Mouse (Mus musculus): Measurements from ENCODE around the gene Tap1. TPM values are rescaled to one million over a fixed set of nuclear protein-coding genes. Genes with fewer than 3 reads are reported as not detected.

The Tap1 gene
- polyA plus RNA-seq, 1 experiment from 2014 or later = 1.1 TPM

DNA sequence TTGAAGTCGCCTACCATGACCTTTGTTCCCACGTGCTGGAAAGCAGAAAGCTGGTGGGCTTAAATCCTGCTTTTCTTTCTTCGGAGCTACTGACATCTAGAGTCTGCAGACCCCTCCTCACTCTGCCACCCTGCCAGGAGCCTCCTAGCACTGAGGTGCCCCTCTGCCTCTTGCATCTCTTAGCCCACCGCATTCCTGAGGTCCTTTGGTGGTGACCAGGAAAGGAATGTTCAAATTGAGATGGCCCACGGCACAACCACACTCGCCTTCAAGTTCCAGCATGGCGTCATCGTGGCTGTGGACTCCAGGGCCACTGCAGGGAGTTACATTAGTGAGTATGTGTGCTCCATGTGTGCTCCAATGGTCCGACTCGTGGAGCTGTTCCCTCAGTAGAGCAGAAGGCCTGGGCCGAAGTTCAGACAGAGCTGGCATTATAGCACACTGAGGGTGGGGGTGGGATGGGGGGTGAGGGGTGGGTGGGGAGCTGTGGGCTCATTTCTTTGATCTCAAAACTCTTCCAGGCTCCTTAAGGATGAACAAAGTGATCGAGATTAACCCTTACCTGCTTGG is 11.8 kb downstream of the Tap1 start:
- Histone ChIP-seq H3K4me1 (replicated peaks) (peaks cover 21% of the 10 kb centered on the region), H3K4me2 (no peak overlapping the region), H3K36me3 (no peaks in the 10 kb centered on the region), H3K27ac (no peak overlapping the region), H3K4me3 (no peak overlapping the region), H3K27me3 (peaks cover 92% of the 10 kb centered on the region), H3K9ac (no peak overlapping the region), H3K9me3 (no peaks in the 10 kb centered on the region)
- WGBS = 73% methylated on average over 12 of the region's 12 CpGs
- no peak for ATAC-seq (ENCODE audit: low FRiP score)

DNA sequence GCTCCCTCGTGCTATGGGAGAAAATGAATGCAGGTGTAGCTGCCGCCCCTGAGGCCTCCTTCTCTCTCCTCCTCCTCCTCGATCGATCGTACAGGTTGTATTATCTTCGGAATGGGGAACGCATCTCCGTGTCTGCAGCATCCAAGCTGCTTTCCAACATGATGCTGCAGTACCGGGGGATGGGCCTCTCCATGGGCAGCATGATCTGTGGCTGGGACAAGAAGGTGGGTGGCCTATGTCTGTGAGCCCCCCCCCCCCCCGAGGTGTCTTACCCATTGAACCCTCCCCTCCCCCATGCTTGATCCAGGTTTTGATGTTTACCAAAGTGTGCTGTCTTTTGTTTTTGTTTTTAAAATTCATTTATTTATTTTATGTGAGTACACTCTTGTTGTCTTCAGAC is 12.7 kb downstream of the Tap1 start:
- Histone ChIP-seq H3K27me3 (peaks cover 89% of the 10 kb centered on the region), H3K27ac (no peak overlapping the region), H3K4me3 (no peak overlapping the region), H3K4me2 (no peak overlapping the region), H3K9ac (no peak overlapping the region), H3K4me1 (replicated peaks) (peaks cover 28% of the 10 kb centered on the region), H3K9me3 (no peaks in the 10 kb centered on the region), H3K36me3 (no peaks in the 10 kb centered on the region)
- 86% methylated on average over 10 of the region's 10 CpGs for WGBS
- no peak for ATAC-seq (ENCODE audit: low FRiP score)

GRCm38 (mm10) chr17:34200772-34201505 is 13.6 kb downstream of the Tap1 start:
- Histone ChIP-seq H3K27ac (no peak overlapping the region), H3K27me3 (peaks cover 89% of the 10 kb centered on the region), H3K4me2 (no peak overlapping the region), H3K4me1 (replicated peaks) (peaks cover 29% of the 10 kb centered on the region), H3K4me3 (no peak overlapping the region), H3K9ac (no peak overlapping the region), H3K9me3 (no peaks in the 10 kb centered on the region), H3K36me3 (no peaks in the 10 kb centered on the region)
- no peak for ATAC-seq (ENCODE audit: low FRiP score)
- WGBS = 85% methylated on average over 16 of the region's 16 CpGs

DNA sequence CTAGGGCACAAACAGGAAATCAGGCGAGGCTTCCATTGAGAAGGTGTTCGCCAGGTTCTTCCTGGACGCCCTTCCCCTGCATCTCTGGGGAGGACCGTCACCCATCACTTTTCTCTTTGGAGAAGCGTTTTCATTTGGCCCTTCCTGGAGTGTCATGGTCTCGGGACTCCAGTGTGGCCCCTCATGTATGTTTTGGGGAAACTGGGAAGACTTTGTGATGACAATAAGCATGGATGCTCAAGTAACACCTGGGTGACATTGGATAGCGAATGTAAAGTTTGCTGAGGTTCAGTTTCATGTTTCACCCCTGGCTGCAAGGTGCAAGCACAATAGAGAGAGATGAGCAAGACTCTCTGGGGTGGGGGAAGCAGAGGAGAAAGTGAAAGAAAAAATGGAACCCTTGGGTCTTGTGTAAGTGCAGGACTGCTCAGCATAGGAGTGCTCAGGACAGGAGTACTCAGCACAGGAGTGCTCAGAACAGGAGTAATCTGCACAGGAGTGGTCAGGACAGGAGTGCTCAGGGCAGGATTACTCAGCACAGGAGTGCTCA is 14.2 kb downstream of the Tap1 start:
- no peak for ATAC-seq (ENCODE audit: low FRiP score)
- WGBS = 72% methylated on average over 7 of the region's 7 CpGs
- no peak overlapping the region for H3K4me3 ChIP-seq
- no peak overlapping the region for H3K27ac ChIP-seq
- H3K4me2 ChIP-seq = no peak overlapping the region
- no peaks in the 10 kb centered on the region for H3K36me3 ChIP-seq
- no peak overlapping the region for H3K9ac ChIP-seq
- peaks cover 89% of the 10 kb centered on the region for H3K27me3 ChIP-seq
- peaks cover 27% of the 10 kb centered on the region for H3K4me1 ChIP-seq (replicated peaks)
- no peaks in the 10 kb centered on the region for H3K9me3 ChIP-seq

GRCm38 (mm10) chr17:34202760-34203442 is 15.5 kb downstream of the Tap1 start:
- Histone ChIP-seq H3K36me3 (no peaks in the 10 kb centered on the region), H3K27me3 (peaks cover 84% of the 10 kb centered on the region), H3K4me2 (no peak overlapping the region), H3K27ac (no peak overlapping the region), H3K9me3 (no peaks in the 10 kb centered on the region), H3K9ac (no peak overlapping the region), H3K4me1 (replicated peaks) (peaks cover 14% of the 10 kb centered on the region), H3K4me3 (no peak overlapping the region)
- 95% methylated on average over 4 of the region's 4 CpGs for WGBS
- ATAC-seq (ENCODE audit: low FRiP score) = peak; percentile 63; the same call in 1 of the 2 replicates

DNA sequence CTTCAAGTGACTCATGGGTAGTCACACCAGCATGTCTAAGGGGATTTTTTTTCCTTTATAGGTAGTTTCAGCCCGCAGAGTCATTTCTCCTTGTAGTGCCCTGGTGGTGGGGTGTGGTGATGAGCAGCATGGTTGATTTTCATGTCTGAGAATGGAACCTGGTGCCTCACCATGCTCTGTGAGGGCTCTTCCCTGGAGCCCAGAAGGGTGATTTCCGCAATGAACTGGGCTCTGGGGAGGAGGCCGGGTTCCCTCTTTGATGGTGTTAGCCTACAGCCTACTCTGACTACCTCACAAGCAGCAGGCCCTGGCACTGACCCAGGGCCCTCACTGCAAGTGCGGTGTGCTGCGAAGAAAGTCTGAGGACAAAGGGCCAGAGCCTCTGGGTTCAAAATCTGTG is 16.1 kb downstream of the Tap1 start, which contains the start of gene Tap2:
Tap2 (plus strand) TSS at position 84 of the 400 bp plus-strand sequence.
- Histone ChIP-seq H3K4me3 (peak within 1 kb of the TSS; percentile 59), H3K4me1 (replicated peaks) (peaks cover 8% of the 10 kb centered on the region), H3K36me3 (no peaks in the 10 kb centered on the region), H3K9me3 (no peaks in the 10 kb centered on the region), H3K9ac (peak within 1 kb of the TSS; percentile 74), H3K27me3 (peaks cover 83% of the 10 kb centered on the region), H3K4me2 (peak within 1 kb of the TSS; percentile 79), H3K27ac (no peak within 1 kb of the TSS)
- 60% methylated on average over 5 of the region's 5 CpGs for WGBS
- ATAC-seq (ENCODE audit: low FRiP score) = no peak

DNA sequence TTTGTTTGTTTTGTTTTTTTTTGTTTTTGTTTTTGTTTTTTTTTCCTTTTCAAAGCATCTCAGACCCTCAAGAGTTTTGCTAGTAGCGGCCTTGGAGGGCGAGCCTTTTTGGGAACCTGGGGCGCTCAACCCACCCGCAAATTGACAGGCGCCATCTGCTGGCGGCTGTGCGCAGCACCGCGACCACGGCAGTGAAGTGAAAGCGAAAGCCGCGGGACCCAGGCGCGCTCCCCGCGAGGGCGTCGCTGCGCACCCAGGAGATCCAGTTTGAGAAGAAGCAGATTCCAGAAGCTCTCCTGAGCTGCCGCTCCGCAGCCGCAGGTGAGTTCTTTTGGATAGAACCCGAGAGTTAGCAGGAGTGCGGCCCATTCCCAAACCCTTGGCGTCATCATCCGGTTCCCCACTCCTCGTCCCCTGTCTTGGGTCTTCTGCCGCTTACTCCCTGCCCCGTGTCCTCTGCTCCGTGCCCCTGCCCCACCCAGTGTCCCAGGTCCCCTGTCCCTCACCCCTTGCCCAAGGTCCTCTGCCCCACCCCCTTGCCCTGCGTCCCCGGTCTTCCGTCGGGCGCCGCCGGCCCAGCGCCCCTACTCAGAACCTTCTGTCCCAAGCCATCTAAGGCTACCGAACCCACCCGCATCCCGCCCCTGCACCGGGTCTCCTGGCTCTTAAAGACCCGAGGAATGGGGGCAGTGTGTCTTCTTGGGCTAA is 17.1 kb downstream of the Tap1 start:
- Histone ChIP-seq H3K27me3 (peaks cover 81% of the 10 kb centered on the region), H3K9me3 (no peaks in the 10 kb centered on the region), H3K4me2 (peak overlapping the region; percentile 79), H3K27ac (no peak overlapping the region), H3K4me3 (peak overlapping the region; percentile 59), H3K9ac (peak overlapping the region; percentile 74), H3K4me1 (replicated peaks) (peaks cover 8% of the 10 kb centered on the region), H3K36me3 (no peaks in the 10 kb centered on the region)
- under 1% methylated on average over 44 of the region's 44 CpGs for WGBS
- peak; percentile 47; the same call in 1 of the 2 replicates for ATAC-seq (ENCODE audit: low FRiP score)

- H3K9ac ChIP-seq = peak overlapping the region; percentile 74
- 0 out of 2 replicates have a peak, but pooled peaks have one; percentile 21 for ATAC-seq (ENCODE audit: low FRiP score)
- peaks cover 80% of the 10 kb centered on the region for H3K27me3 ChIP-seq
- WGBS = 20% methylated on average over 18 of the region's 18 CpGs
- peaks cover 8% of the 10 kb centered on the region for H3K4me1 ChIP-seq (replicated peaks)
- H3K27ac ChIP-seq = no peak overlapping the region
- peak overlapping the region; percentile 59 for H3K4me3 ChIP-seq
- no peaks in the 10 kb centered on the region for H3K9me3 ChIP-seq
- H3K4me2 ChIP-seq = peak overlapping the region; percentile 79
- H3K36me3 ChIP-seq = no peaks in the 10 kb centered on the region
Observed at GRCm38 (mm10) chr17:34205021-34205745, 17.8 kb downstream of the Tap1 start.

DNA sequence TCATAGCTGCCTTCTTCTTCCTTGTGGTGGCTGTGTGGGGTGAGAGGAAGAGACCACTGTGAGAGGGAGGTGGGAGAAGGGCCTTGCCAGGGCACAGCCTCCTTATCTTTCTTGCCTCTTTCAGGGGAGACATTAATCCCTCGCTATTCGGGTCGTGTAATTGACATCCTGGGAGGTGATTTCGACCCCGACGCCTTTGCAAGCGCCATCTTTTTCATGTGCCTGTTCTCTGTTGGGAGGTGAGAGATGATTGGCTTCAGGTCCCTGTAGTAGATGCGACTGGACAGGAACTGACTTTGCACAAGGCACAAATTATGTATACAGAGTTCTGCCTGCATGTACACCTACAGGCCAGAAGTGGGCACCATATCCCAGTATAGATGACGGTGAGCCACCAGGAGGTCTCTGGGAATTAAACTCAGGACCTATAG is 18.4 kb downstream of the Tap1 start:
- H3K36me3 ChIP-seq = no peaks in the 10 kb centered on the region
- H3K4me2 ChIP-seq = no peak overlapping the region
- WGBS = 23% methylated on average over 9 of the region's 9 CpGs
- H3K9me3 ChIP-seq = no peaks in the 10 kb centered on the region
- ATAC-seq (ENCODE audit: low FRiP score) = no peak
- H3K27me3 ChIP-seq = peaks cover 80% of the 10 kb centered on the region
- no peak overlapping the region for H3K4me3 ChIP-seq
- no peak overlapping the region for H3K9ac ChIP-seq
- no peak overlapping the region for H3K27ac ChIP-seq
- H3K4me1 ChIP-seq (replicated peaks) = peaks cover 8% of the 10 kb centered on the region

DNA sequence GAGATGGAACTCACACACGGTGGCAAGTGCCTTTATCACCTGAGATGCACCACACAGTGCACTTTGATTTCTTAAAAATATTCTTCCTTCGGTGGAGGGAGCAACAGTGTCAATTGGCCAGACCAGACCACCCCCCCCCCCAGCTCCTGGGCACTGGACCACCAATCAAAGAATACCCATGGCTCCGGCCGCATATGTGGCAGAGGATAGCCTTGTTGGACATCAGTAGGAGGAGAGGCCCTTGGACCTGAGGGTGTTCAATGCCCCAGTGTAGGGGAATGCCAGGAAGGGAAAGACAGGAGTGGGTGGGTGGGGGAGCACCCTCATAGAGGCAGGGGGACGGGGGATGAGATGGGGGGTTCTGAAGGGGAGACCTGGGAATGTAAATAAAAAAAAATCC is 19.4 kb downstream of the Tap1 start:
- no peak overlapping the region for H3K4me2 ChIP-seq
- H3K27me3 ChIP-seq = peaks cover 79% of the 10 kb centered on the region
- WGBS = 92% methylated on average over 5 of the region's 5 CpGs
- no peak overlapping the region for H3K9ac ChIP-seq
- peaks cover 10% of the 10 kb centered on the region for H3K4me1 ChIP-seq (replicated peaks)
- ATAC-seq (ENCODE audit: low FRiP score) = no peak
- H3K27ac ChIP-seq = no peak overlapping the region
- H3K9me3 ChIP-seq = no peaks in the 10 kb centered on the region
- no peak overlapping the region for H3K4me3 ChIP-seq
- H3K36me3 ChIP-seq = no peaks in the 10 kb centered on the region

GRCm38 (mm10) chr17:34207456-34207855 is 20.1 kb downstream of the Tap1 start:
- Histone ChIP-seq H3K27me3 (peaks cover 84% of the 10 kb centered on the region), H3K9ac (no peak overlapping the region), H3K27ac (no peak overlapping the region), H3K9me3 (no peaks in the 10 kb centered on the region), H3K4me1 (replicated peaks) (peaks cover 14% of the 10 kb centered on the region), H3K4me3 (no peak overlapping the region), H3K36me3 (no peaks in the 10 kb centered on the region), H3K4me2 (no peak overlapping the region)
- WGBS = 59% methylated on average over 3 of the region's 3 CpGs
- no peak for ATAC-seq (ENCODE audit: low FRiP score)

Measured in hindbrain, embryonic 13.5 days (tissue).